Mouse (Mus musculus): Measurements from ENCODE around the gene Rasgef1b. TPM values are rescaled to one million over a fixed set of nuclear protein-coding genes. Genes with fewer than 3 reads are reported as not detected.
A peak's percentile ranks its signal among the peaks of the same experiment; 100 is the strongest.

Gene Rasgef1b
- polyA plus RNA-seq, 1 experiment from 2014 or later, result 6.5 TPM

- Histone ChIP-seq H3K4me2 (ENCODE audit: low read depth, low read length) (peak overlapping the region; percentile 34), H3K4me3 (ENCODE audit: low read depth, low read length) (no peak overlapping the region)
- whole genome bisulfite sequencing, result 59% methylated on average over 15 of the region's 15 CpGs
Measured at GRCm38 (mm10) chr5:99202074-99202837, 526.6 kb downstream of the Rasgef1b start.

GRCm38 (mm10) chr5:99195436-99195835 lies 533.4 kb downstream of the Rasgef1b start:
- no peak for DNase-seq (ENCODE audit: low spot score)
- no peak for ATAC-seq (ENCODE audit: low read depth)
- no peaks in the 10 kb centered on the region for H3K36me3 ChIP-seq (ENCODE audit: control insufficient read depth, insufficient read depth, low read length)
- H3K9ac ChIP-seq (ENCODE audit: low read depth, low read length), result no peak overlapping the region
- no peak overlapping the region for H3K4me3 ChIP-seq (ENCODE audit: low read depth, low read length)
- H3K27ac ChIP-seq (replicated peaks; ENCODE audit: low read depth, low read length), result no peak overlapping the region
- WGBS, result 92% methylated on average over 5 of the region's 5 CpGs
- 0 out of 2 replicates have a peak, but pooled peaks cover 4% of the 10 kb centered on the region for H3K9me3 ChIP-seq (ENCODE audit: control insufficient read depth, low read length)
- H3K4me2 ChIP-seq (ENCODE audit: low read depth, low read length), result no peak overlapping the region
- H3K4me1 ChIP-seq (ENCODE audit: control insufficient read depth, insufficient read depth, low read length), result peaks cover 13% of the 10 kb centered on the region
- H3K27me3 ChIP-seq (replicated peaks; ENCODE audit: control insufficient read depth, insufficient read depth, low read length), result no peaks in the 10 kb centered on the region

More at GRCm38 (mm10) chr5:99202074-99202837, 526.6 kb downstream of the Rasgef1b start:
- 0 out of 2 replicates have a peak overlapping the region, but pooled peaks have one; percentile 28 for H3K9ac ChIP-seq (ENCODE audit: low read depth, low read length)
- DNase-seq (ENCODE audit: low spot score) (peak; percentile 57), ATAC-seq (ENCODE audit: low read depth) (peak; percentile 33; the same call in 1 of the 2 replicates)
- 0 out of 2 replicates have a peak, but pooled peaks cover 4% of the 10 kb centered on the region for H3K9me3 ChIP-seq (ENCODE audit: control insufficient read depth, low read length)
- no peaks in the 10 kb centered on the region for H3K36me3 ChIP-seq (ENCODE audit: control insufficient read depth, insufficient read depth, low read length)
- H3K4me1 ChIP-seq (ENCODE audit: control insufficient read depth, insufficient read depth, low read length), result no peaks in the 10 kb centered on the region
- H3K27ac ChIP-seq (replicated peaks; ENCODE audit: low read depth, low read length), result no peak overlapping the region
- peaks cover 15% of the 10 kb centered on the region for H3K27me3 ChIP-seq (replicated peaks; ENCODE audit: control insufficient read depth, insufficient read depth, low read length)

- ATAC-seq (ENCODE audit: low read depth) (peak; percentile 85), DNase-seq (ENCODE audit: low spot score) (peak; percentile 93)
- peak overlapping the region; percentile 15; the same call in 1 of the 2 replicates for H3K4me3 ChIP-seq (ENCODE audit: low read depth, low read length)
- H3K9ac ChIP-seq (ENCODE audit: low read depth, low read length), result peak overlapping the region; percentile 2; the same call in 1 of the 2 replicates
- peaks cover 18% of the 10 kb centered on the region for H3K4me1 ChIP-seq (ENCODE audit: control insufficient read depth, insufficient read depth, low read length)
- no peaks in the 10 kb centered on the region for H3K9me3 ChIP-seq (ENCODE audit: control insufficient read depth, low read length)
- H3K27ac ChIP-seq (replicated peaks; ENCODE audit: low read depth, low read length), result peak overlapping the region; percentile 76
- 27% methylated on average over 26 of the region's 26 CpGs for WGBS
- no peaks in the 10 kb centered on the region for H3K36me3 ChIP-seq (ENCODE audit: control insufficient read depth, insufficient read depth, low read length)
- no peaks in the 10 kb centered on the region for H3K27me3 ChIP-seq (replicated peaks; ENCODE audit: control insufficient read depth, insufficient read depth, low read length)
- H3K4me2 ChIP-seq (ENCODE audit: low read depth, low read length), result peak overlapping the region; percentile 51
Measured at GRCm38 (mm10) chr5:99190941-99191800, 537.7 kb downstream of the Rasgef1b start.

GRCm38 (mm10) chr5:99183637-99184036 lies 545.2 kb downstream of the Rasgef1b start:
- Histone ChIP-seq H3K4me3 (ENCODE audit: low read depth, low read length) (no peak overlapping the region), H3K27ac (replicated peaks; ENCODE audit: low read depth, low read length) (no peak overlapping the region), H3K9ac (ENCODE audit: low read depth, low read length) (no peak overlapping the region), H3K4me1 (ENCODE audit: control insufficient read depth, insufficient read depth, low read length) (no peaks in the 10 kb centered on the region), H3K36me3 (ENCODE audit: control insufficient read depth, insufficient read depth, low read length) (no peaks in the 10 kb centered on the region), H3K9me3 (ENCODE audit: control insufficient read depth, low read length) (peaks cover 4% of the 10 kb centered on the region; the same call in 1 of the 2 replicates), H3K4me2 (ENCODE audit: low read depth, low read length) (no peak overlapping the region), H3K27me3 (replicated peaks; ENCODE audit: control insufficient read depth, insufficient read depth, low read length) (no peaks in the 10 kb centered on the region)
- WGBS, result 74% methylated on average over 7 of the region's 7 CpGs
- DNase-seq (ENCODE audit: low spot score), result no peak
- no peak for ATAC-seq (ENCODE audit: low read depth)

- no peaks in the 10 kb centered on the region for H3K27me3 ChIP-seq (replicated peaks; ENCODE audit: control insufficient read depth, insufficient read depth, low read length)
- 54% methylated on average over 8 of the region's 8 CpGs for WGBS
- no peak overlapping the region for H3K4me3 ChIP-seq (ENCODE audit: low read depth, low read length)
- H3K4me2 ChIP-seq (ENCODE audit: low read depth, low read length), result no peak overlapping the region
- no peaks in the 10 kb centered on the region for H3K36me3 ChIP-seq (ENCODE audit: control insufficient read depth, insufficient read depth, low read length)
- ATAC-seq (ENCODE audit: low read depth) (no peak), DNase-seq (ENCODE audit: low spot score) (peak; percentile 48)
- no peak overlapping the region for H3K9ac ChIP-seq (ENCODE audit: low read depth, low read length)
- H3K9me3 ChIP-seq (ENCODE audit: control insufficient read depth, low read length), result 0 out of 2 replicates have a peak, but pooled peaks cover 5% of the 10 kb centered on the region
- H3K27ac ChIP-seq (replicated peaks; ENCODE audit: low read depth, low read length), result no peak overlapping the region
- H3K4me1 ChIP-seq (ENCODE audit: control insufficient read depth, insufficient read depth, low read length), result 0 out of 2 replicates have a peak, but pooled peaks cover 4% of the 10 kb centered on the region
Measured at GRCm38 (mm10) chr5:99174608-99175385, 554.1 kb downstream of the Rasgef1b start.

GRCm38 (mm10) chr5:99169836-99170235 lies 559.0 kb downstream of the Rasgef1b start:
- ATAC-seq (ENCODE audit: low read depth), result no peak
- 69% methylated on average over 4 of the region's 4 CpGs for WGBS
- Histone ChIP-seq H3K4me3 (ENCODE audit: low read depth, low read length) (no peak overlapping the region), H3K9me3 (ENCODE audit: control insufficient read depth, low read length) (no peaks in the 10 kb centered on the region), H3K4me2 (ENCODE audit: low read depth, low read length) (no peak overlapping the region), H3K4me1 (ENCODE audit: control insufficient read depth, insufficient read depth, low read length) (peaks cover 3% of the 10 kb centered on the region; the same call in 1 of the 2 replicates), H3K27ac (replicated peaks; ENCODE audit: low read depth, low read length) (no peak overlapping the region), H3K9ac (ENCODE audit: low read depth, low read length) (no peak overlapping the region), H3K36me3 (ENCODE audit: control insufficient read depth, insufficient read depth, low read length) (no peaks in the 10 kb centered on the region), H3K27me3 (replicated peaks; ENCODE audit: control insufficient read depth, insufficient read depth, low read length) (no peaks in the 10 kb centered on the region)
- DNase-seq (ENCODE audit: low spot score), result no peak

- no peak overlapping the region for H3K9ac ChIP-seq (ENCODE audit: low read depth, low read length)
- WGBS, result 84% methylated on average over 5 of the region's 5 CpGs
- H3K36me3 ChIP-seq (ENCODE audit: control insufficient read depth, insufficient read depth, low read length), result no peaks in the 10 kb centered on the region
- H3K9me3 ChIP-seq (ENCODE audit: control insufficient read depth, low read length), result no peaks in the 10 kb centered on the region
- DNase-seq (ENCODE audit: low spot score) (no peak), ATAC-seq (ENCODE audit: low read depth) (no peak)
- H3K4me3 ChIP-seq (ENCODE audit: low read depth, low read length), result no peak overlapping the region
- no peaks in the 10 kb centered on the region for H3K27me3 ChIP-seq (replicated peaks; ENCODE audit: control insufficient read depth, insufficient read depth, low read length)
- H3K27ac ChIP-seq (replicated peaks; ENCODE audit: low read depth, low read length), result no peak overlapping the region
- H3K4me1 ChIP-seq (ENCODE audit: control insufficient read depth, insufficient read depth, low read length), result no peaks in the 10 kb centered on the region; the same call in 1 of the 2 replicates
- H3K4me2 ChIP-seq (ENCODE audit: low read depth, low read length), result no peak overlapping the region
Measured at GRCm38 (mm10) chr5:99167767-99168166, 561.1 kb downstream of the Rasgef1b start.
